Mouse (Mus musculus) hindbrain, embryonic 10.5 days (tissue): ENCODE measurements at regions not wholly inside any gene's neighbourhood (a gene's known extent, or its start where the extent isn't known, plus 50 kb on each side); places are given as distances from the start of the nearest gene placed in this dataset.

Experiments
- DNase-seq: peaks from one replicate; pipeline ENCODE4 v3.0.0-alpha.2; 2017; ENCODE audit warnings: low spot score
- H3K27ac ChIP-seq: fragments of 300-500 bp; sonication (generic); 2 replicates; pipeline ENCODE4 v1.5.1; 2016; ENCODE audit warnings: mild to moderate bottlenecking, moderate library complexity
- H3K27me3 ChIP-seq: fragments of 300-500 bp; sonication (generic); 2 replicates; pipeline ENCODE4 v1.6.1; 2016; ENCODE audit warnings: mild to moderate bottlenecking; ENCODE audit not compliant: poor library complexity, insufficient read depth, severe bottlenecking
- H3K36me3 ChIP-seq: fragments of 300-500 bp; sonication (generic); 2 replicates; pipeline ENCODE4 v1.6.1; 2016; ENCODE audit warnings: mild to moderate bottlenecking, moderate library complexity
- H3K4me1 ChIP-seq: fragments of 300-500 bp; sonication (generic); replicated peaks from 2 replicates; pipeline ENCODE4 v1.6.1; 2016; ENCODE audit warnings: mild to moderate bottlenecking
- H3K4me3 ChIP-seq: fragments of 300-500 bp; sonication (generic); 2 replicates; pipeline ENCODE4 v1.5.1; 2016; ENCODE audit warnings: mild to moderate bottlenecking, moderate library complexity
- H3K9me3 ChIP-seq: fragments of 300-500 bp; sonication (generic); 2 replicates; pipeline ENCODE4 v1.6.1; 2016; ENCODE audit warnings: mild to moderate bottlenecking, moderate library complexity
- WGBS: fragments of 180-500 bp; shearing (Covaris S2); methylation state at CpG from one replicate; pipeline ENCODE4 v1.1.7; 2016; 5-methylcytosine and 5-hydroxymethylcytosine counted together

- Histone ChIP-seq H3K4me3 (no peak overlapping the region), H3K36me3 (no peaks in the 10 kb centered on the region), H3K27ac (peak overlapping the region; percentile 29; the same call in 1 of the 2 replicates), H3K9me3 (no peaks in the 10 kb centered on the region), H3K27me3 (peaks cover 21% of the 10 kb centered on the region; the same call in 1 of the 2 replicates), H3K4me1 (peaks cover 45% of the 10 kb centered on the region)
- WGBS, result 68% methylated on average over 4 of the region's 4 CpGs
- no peak for DNase-seq
Observed at GRCm38 (mm10) chr17:15205799-15206198, 164.5 kb upstream of the Gm3448 start.

DNA sequence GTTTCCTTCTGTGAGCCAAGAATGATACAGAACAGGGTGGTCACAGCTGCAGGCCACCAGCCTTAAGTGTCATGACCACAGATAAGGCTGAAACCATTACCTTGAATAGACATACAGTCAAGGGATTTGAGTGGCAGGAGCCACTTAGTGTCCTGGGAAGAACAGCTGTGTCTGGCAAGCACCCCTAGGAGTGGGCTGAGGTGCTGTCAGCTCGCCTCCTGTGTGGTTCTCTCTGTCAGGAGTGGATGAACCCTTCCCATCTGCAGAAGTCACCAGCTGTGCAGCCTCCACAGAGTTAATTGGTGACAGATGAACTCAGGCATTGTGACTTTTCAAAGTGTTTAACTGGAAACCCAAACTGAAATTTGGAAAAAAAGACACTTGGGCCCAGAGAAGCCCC lies 163.2 kb upstream of the Gm3448 start:
- Histone ChIP-seq H3K4me3 (no peak overlapping the region), H3K4me1 (peaks cover 48% of the 10 kb centered on the region), H3K27ac (0 out of 2 replicates have a peak overlapping the region, but pooled peaks have one; percentile 19), H3K27me3 (peaks cover 23% of the 10 kb centered on the region), H3K9me3 (no peaks in the 10 kb centered on the region), H3K36me3 (no peaks in the 10 kb centered on the region)
- WGBS, result 57% methylated on average over 1 of the region's 1 CpGs
- no peak for DNase-seq

DNA sequence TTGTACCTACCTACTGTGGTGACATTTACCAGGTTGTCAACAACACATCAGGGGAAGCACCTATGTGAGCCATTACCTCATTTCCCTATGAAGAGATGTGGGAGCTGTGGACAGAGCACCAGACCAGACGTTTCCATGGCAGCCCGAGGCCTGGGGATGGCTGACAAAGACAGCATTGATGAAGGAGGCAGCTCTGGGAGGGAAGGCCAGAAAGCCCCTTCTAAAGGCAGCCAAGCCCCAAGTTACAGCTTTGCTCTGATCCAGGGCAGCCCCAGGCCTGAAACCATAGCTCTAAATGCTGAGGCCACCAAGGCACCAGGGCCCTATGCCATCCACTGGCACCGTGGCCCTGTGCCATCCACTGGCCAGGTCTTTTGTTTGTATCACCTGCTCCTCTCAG lies 157.9 kb upstream of the Gm3448 start:
- Histone ChIP-seq H3K4me3 (no peak overlapping the region), H3K27me3 (peaks cover 37% of the 10 kb centered on the region), H3K9me3 (no peaks in the 10 kb centered on the region), H3K27ac (peak overlapping the region; percentile 66), H3K4me1 (peaks cover 41% of the 10 kb centered on the region), H3K36me3 (no peaks in the 10 kb centered on the region)
- peak; percentile 43 for DNase-seq
- WGBS, result 34% methylated on average over 3 of the region's 3 CpGs

DNA sequence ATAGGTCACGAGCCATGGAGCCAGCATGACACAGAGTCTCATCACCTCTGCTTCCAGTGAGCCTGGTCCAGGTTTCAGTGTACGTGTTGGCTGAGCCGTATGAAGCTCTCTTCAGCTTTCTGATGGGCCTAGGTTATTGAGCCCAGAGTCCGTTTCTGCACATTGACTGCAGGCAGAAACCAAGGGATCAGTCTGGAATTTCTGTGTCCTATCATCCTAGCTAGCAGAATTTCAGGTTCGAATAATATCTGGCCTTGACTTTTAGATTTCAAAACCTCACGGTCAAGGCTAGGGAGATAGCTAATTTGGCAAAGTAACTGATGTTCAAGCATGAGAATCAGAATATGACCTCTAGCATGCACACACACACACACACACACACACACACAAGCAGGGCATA lies 156.0 kb upstream of the Gm3448 start:
- Histone ChIP-seq H3K27ac (no peak overlapping the region), H3K9me3 (no peaks in the 10 kb centered on the region), H3K36me3 (no peaks in the 10 kb centered on the region), H3K4me3 (no peak overlapping the region), H3K4me1 (peaks cover 56% of the 10 kb centered on the region), H3K27me3 (peaks cover 30% of the 10 kb centered on the region)
- no peak for DNase-seq
- WGBS, result 92% methylated on average over 6 of the region's 6 CpGs

- H3K4me1 ChIP-seq, result peaks cover 59% of the 10 kb centered on the region
- no peak overlapping the region for H3K4me3 ChIP-seq
- H3K27me3 ChIP-seq, result peaks cover 42% of the 10 kb centered on the region
- no peaks in the 10 kb centered on the region for H3K9me3 ChIP-seq
- 0 out of 2 replicates have a peak overlapping the region, but pooled peaks have one; percentile 74 for H3K27ac ChIP-seq
- DNase-seq, result no peak
- 80% methylated on average over 2 of the region's 2 CpGs for WGBS
- H3K36me3 ChIP-seq, result no peaks in the 10 kb centered on the region
Observed at GRCm38 (mm10) chr17:15195819-15196218, 154.5 kb upstream of the Gm3448 start.

GRCm38 (mm10) chr17:15194894-15195461 lies 153.6 kb upstream of the Gm3448 start:
- no peaks in the 10 kb centered on the region for H3K9me3 ChIP-seq
- no peak overlapping the region for H3K4me3 ChIP-seq
- peak; percentile 47 for DNase-seq
- peak overlapping the region; percentile 74 for H3K27ac ChIP-seq
- peaks cover 62% of the 10 kb centered on the region for H3K4me1 ChIP-seq
- no peaks in the 10 kb centered on the region for H3K36me3 ChIP-seq
- peaks cover 36% of the 10 kb centered on the region for H3K27me3 ChIP-seq
- WGBS, result 11% methylated on average over 7 of the region's 7 CpGs

- H3K36me3 ChIP-seq, result no peaks in the 10 kb centered on the region
- 57% methylated on average over 6 of the region's 6 CpGs for WGBS
Observed at GRCm38 (mm10) chr17:15193831-15194230, 152.5 kb upstream of the Gm3448 start.

DNA sequence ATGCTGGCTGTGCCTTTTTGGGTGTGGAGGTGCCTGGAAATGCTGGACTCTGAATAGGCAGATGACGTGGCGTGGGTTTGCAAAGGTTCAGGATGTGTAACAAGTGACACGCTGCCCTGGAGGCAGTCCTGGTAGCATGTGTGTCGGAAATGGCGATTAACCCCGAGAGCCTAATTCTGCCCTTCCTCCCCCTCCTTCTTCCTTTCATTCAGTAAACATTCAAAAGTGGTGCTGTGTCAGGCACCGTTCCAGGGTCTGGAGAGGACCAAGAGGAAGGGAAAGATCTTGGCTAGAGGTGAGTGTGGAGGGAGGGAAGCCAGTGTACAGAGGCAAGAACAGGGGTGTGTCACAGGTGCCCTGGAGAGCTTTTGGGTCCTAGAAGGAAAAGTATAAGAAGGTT lies 151.5 kb upstream of the Gm3448 start:
- peak overlapping the region; percentile 53; the same call in 1 of the 2 replicates for H3K27ac ChIP-seq
- WGBS, result 48% methylated on average over 7 of the region's 7 CpGs
- H3K4me3 ChIP-seq, result no peak overlapping the region
- no peaks in the 10 kb centered on the region for H3K36me3 ChIP-seq
- no peaks in the 10 kb centered on the region for H3K9me3 ChIP-seq
- H3K4me1 ChIP-seq, result peaks cover 45% of the 10 kb centered on the region
- H3K27me3 ChIP-seq, result peaks cover 31% of the 10 kb centered on the region
- no peak for DNase-seq

More at GRCm38 (mm10) chr17:15193831-15194230, 152.5 kb upstream of the Gm3448 start:
- DNase-seq, result no peak
- Histone ChIP-seq H3K9me3 (no peaks in the 10 kb centered on the region), H3K27me3 (peaks cover 30% of the 10 kb centered on the region), H3K4me1 (peaks cover 55% of the 10 kb centered on the region), H3K27ac (no peak overlapping the region), H3K4me3 (no peak overlapping the region)

- Histone ChIP-seq H3K36me3 (no peaks in the 10 kb centered on the region), H3K27ac (peak overlapping the region; percentile 67), H3K27me3 (peaks cover 16% of the 10 kb centered on the region; the same call in 1 of the 2 replicates), H3K9me3 (no peaks in the 10 kb centered on the region), H3K4me3 (no peak overlapping the region), H3K4me1 (peaks cover 54% of the 10 kb centered on the region)
- DNase-seq, result peak; percentile 43
- WGBS, result 11% methylated on average over 5 of the region's 5 CpGs
Observed at GRCm38 (mm10) chr17:15185217-15185616, 143.9 kb upstream of the Gm3448 start.

- Histone ChIP-seq H3K27ac (0 out of 2 replicates have a peak overlapping the region, but pooled peaks have one; percentile 50), H3K36me3 (no peaks in the 10 kb centered on the region), H3K4me1 (peaks cover 62% of the 10 kb centered on the region), H3K4me3 (no peak overlapping the region), H3K9me3 (no peaks in the 10 kb centered on the region), H3K27me3 (peaks cover 16% of the 10 kb centered on the region)
- no peak for DNase-seq
- 76% methylated on average over 6 of the region's 6 CpGs for WGBS
Observed at GRCm38 (mm10) chr17:15183800-15184199, 142.5 kb upstream of the Gm3448 start.

DNA sequence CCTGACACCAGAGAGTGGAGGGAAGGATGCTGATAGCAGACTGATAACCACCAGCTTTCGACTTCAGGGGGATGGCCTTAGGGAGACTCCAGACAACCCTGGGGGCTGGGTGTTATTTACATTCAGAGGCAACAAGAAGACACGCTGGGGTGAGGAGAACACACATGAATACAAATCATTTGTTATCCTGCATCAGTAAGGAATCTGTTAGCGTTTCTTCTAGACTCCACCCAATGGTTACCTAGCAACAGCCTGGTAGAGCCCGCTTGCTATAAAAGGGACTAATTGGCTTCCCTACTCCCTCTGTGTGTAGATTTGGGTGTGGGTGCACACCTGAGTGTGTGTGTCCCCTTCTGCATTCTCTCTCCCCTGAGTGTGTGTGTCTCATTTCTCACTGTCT lies 140.8 kb upstream of the Gm3448 start:
- H3K4me1 ChIP-seq, result peaks cover 62% of the 10 kb centered on the region
- no peak overlapping the region for H3K4me3 ChIP-seq
- 27% methylated on average over 4 of the region's 4 CpGs for WGBS
- H3K9me3 ChIP-seq, result no peaks in the 10 kb centered on the region
- H3K27ac ChIP-seq, result no peak overlapping the region
- DNase-seq, result no peak
- no peaks in the 10 kb centered on the region for H3K36me3 ChIP-seq
- peaks cover 16% of the 10 kb centered on the region for H3K27me3 ChIP-seq

DNA sequence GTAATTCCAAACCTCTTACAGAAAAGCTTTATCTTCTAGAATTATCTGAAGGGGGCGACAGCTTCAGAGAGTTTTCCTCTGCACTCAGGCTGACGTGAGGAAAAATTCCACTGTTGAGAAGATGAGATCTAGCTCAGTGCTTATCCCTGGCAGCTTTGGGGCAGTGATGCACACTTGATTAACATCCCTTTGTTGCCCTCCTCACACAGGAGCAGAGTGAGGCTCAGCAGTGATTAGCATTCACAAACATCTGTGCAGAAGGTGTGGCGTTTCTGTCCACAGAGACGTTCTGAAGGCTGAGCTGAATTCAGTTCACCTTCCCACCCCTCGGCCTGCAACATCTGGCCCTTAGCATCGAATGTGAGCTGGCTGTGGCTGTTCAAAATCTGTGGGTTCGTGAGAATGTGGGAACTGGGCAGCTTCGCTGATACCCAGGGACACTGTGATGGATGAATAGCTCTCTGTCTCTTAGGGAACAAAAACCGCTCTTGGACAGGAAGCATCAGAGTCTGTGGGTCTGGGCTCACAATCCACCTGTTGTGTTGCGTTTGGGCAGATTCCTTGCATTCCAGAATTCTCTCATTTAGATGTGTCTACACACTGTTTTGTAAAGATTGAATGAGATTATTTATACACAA lies 139.0 kb upstream of the Gm3448 start:
- no peaks in the 10 kb centered on the region for H3K36me3 ChIP-seq
- DNase-seq, result no peak
- peaks cover 55% of the 10 kb centered on the region for H3K4me1 ChIP-seq
- no peaks in the 10 kb centered on the region for H3K9me3 ChIP-seq
- peaks cover 16% of the 10 kb centered on the region for H3K27me3 ChIP-seq
- no peak overlapping the region for H3K4me3 ChIP-seq
- WGBS, result 36% methylated on average over 10 of the region's 10 CpGs
- H3K27ac ChIP-seq, result peak overlapping the region; percentile 31

GRCm38 (mm10) chr17:15179411-15179951 lies 138.1 kb upstream of the Gm3448 start:
- H3K4me1 ChIP-seq, result peaks cover 55% of the 10 kb centered on the region
- H3K27ac ChIP-seq, result 0 out of 2 replicates have a peak overlapping the region, but pooled peaks have one; percentile 3
- 57% methylated on average over 4 of the region's 4 CpGs for WGBS

More at GRCm38 (mm10) chr17:15179411-15179951, 138.1 kb upstream of the Gm3448 start:
- Histone ChIP-seq H3K4me3 (no peak overlapping the region), H3K27me3 (peaks cover 16% of the 10 kb centered on the region), H3K36me3 (no peaks in the 10 kb centered on the region), H3K9me3 (no peaks in the 10 kb centered on the region)
- no peak for DNase-seq
